Mouse (Mus musculus): ENCODE results near the gene Taf1d.

DNA sequence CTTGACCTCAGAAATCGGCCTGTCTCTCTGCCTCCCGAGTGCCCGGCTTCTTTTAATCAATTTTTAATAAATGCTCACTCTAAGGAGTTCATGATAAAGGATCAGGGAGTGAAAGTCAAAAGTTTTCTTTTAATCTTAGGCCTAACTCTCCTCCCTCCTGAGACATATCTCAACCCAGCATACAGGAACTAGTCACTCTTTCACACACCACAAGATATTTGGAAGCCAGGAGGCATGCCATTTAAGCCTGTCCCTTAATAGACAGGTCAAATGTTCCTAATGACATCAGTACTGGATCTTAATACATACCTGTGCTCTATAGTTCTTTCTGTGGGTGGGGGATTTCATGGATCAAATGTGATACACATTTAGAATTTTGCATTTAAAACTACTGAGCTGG lies 27.7 kb upstream of the Taf1d start:
- no peak for TF ChIP-seq POLR2A (IDR thresholded peaks at IDR 0.05; ENCODE audit: insufficient read length, low read depth)
- TF ChIP-seq MYOD1 (IDR thresholded peaks at IDR 0.05; ENCODE audit: control insufficient read depth in 1 of 3, insufficient read length in 2 of 3, low read depth in 2 of 3), result no peak
- no peak for TF ChIP-seq TCF12 (IDR thresholded peaks at IDR 0.05; ENCODE audit: insufficient read depth, poor library complexity, severe bottlenecking)
- TF ChIP-seq MYOG (IDR thresholded peaks at IDR 0.05; ENCODE audit: control insufficient read depth in 1 of 3, insufficient read depth in 1 of 3, insufficient read length in 2 of 3, low read depth in 2 of 3), result no peak
- no peak for TF ChIP-seq SRF (IDR thresholded peaks at IDR 0.05; ENCODE audit: control insufficient read depth, insufficient read length, low read depth)
- no peak for TF ChIP-seq E2F4 (IDR thresholded peaks at IDR 0.05; ENCODE audit: insufficient read depth)

Data from myocyte (in vitro differentiated cells).